Mouse (Mus musculus): ENCODE results near the gene Myg1.

DNA sequence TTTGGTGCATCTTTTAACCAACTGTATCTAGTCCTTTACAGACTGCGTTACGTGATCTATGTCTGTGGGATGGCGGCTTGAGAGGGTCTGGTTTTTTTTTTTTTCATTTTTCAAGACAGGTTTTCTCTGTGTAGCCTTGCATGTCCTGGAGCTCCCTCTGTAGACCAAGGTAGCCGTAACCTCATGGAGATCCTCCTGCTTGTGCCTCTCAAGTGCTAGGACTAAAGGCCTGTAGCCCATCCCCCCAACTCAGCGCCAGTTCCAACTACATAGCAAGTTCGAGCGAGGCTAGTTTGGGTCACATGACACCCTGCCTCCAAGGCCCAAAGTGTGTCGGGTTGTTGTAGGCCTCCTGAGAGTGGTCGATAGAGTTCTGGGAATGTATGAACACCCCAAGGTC is 22.8 kb upstream of the Myg1 start:
- TF ChIP-seq POLR2AphosphoS2 (IDR thresholded peaks at IDR 0.05; ENCODE audit: insufficient read length, low read depth) (no peak), CEBPB (IDR thresholded peaks at IDR 0.05; ENCODE audit: insufficient read depth, poor library complexity, severe bottlenecking) (no peak), SRF (IDR thresholded peaks at IDR 0.05; ENCODE audit: control insufficient read depth, insufficient read length, low read depth) (no peak), POLR2A (IDR thresholded peaks at IDR 0.05; ENCODE audit: insufficient read length, low read depth) (no peak), TCF12 (IDR thresholded peaks at IDR 0.05; ENCODE audit: insufficient read depth, poor library complexity, severe bottlenecking) (no peak)

All from myocyte (in vitro differentiated cells).